Mouse (Mus musculus) retina, postnatal 1 day (tissue): ENCODE data around the gene Padi1.

ENCODE experiments used
- DNase-seq: peaks from one replicate; pipeline ENCODE4 v3.0.0-alpha.2; 2012

The Padi1 gene

GRCm38 (mm10) chr4:140814241-140815225 is 31.0 kb downstream of the Padi1 start:
- DNase-seq: peak; percentile 38

GRCm38 (mm10) chr4:140813358-140814185 is 32.0 kb downstream of the Padi1 start:
- DNase-seq: peak; percentile 48

- DNase-seq: peak; percentile 52
Observed at GRCm38 (mm10) chr4:140812609-140813008, 33.0 kb downstream of the Padi1 start.

GRCm38 (mm10) chr4:140812191-140812590 is 33.4 kb downstream of the Padi1 start:
- DNase-seq: no peak

GRCm38 (mm10) chr4:140810458-140811260 is 34.9 kb downstream of the Padi1 start, which contains the start of gene Padi3:
Padi3 (minus strand) TSS chr4:140810648.
- DNase-seq: no peak

GRCm38 (mm10) chr4:140809118-140809517 is 36.5 kb downstream of the Padi1 start:
- DNase-seq: no peak

- no peak for DNase-seq
Observed at GRCm38 (mm10) chr4:140804601-140805000, 41.0 kb downstream of the Padi1 start.

GRCm38 (mm10) chr4:140801364-140801763 is 44.2 kb downstream of the Padi1 start:
- no peak for DNase-seq

GRCm38 (mm10) chr4:140796786-140797185 is 48.8 kb downstream of the Padi1 start:
- DNase-seq: no peak

GRCm38 (mm10) chr4:140794678-140795077 is 50.9 kb downstream of the Padi1 start:
- no peak for DNase-seq

- no peak for DNase-seq
Observed at GRCm38 (mm10) chr4:140793795-140794194, 51.8 kb downstream of the Padi1 start.

- DNase-seq: no peak
Observed at GRCm38 (mm10) chr4:140792584-140792983, 53.0 kb downstream of the Padi1 start.

- no peak for DNase-seq
Observed at GRCm38 (mm10) chr4:140791071-140791470, 54.5 kb downstream of the Padi1 start.

GRCm38 (mm10) chr4:140789983-140790382 is 55.6 kb downstream of the Padi1 start:
- no peak for DNase-seq

GRCm38 (mm10) chr4:140788983-140789382 is 56.6 kb downstream of the Padi1 start:
- DNase-seq: peak; percentile 68

- DNase-seq: no peak
Observed at GRCm38 (mm10) chr4:140788264-140788663, 57.3 kb downstream of the Padi1 start.

GRCm38 (mm10) chr4:140787414-140787813 is 58.2 kb downstream of the Padi1 start:
- DNase-seq: peak; percentile 32

GRCm38 (mm10) chr4:140785217-140785616 is 60.4 kb downstream of the Padi1 start:
- no peak for DNase-seq

- DNase-seq: no peak
Observed at GRCm38 (mm10) chr4:140784292-140784945, 61.2 kb downstream of the Padi1 start.

GRCm38 (mm10) chr4:140782821-140783220 is 62.8 kb downstream of the Padi1 start:
- DNase-seq: no peak

GRCm38 (mm10) chr4:140780507-140780906 is 65.1 kb downstream of the Padi1 start:
- no peak for DNase-seq

- peak; percentile 51 for DNase-seq
Observed at GRCm38 (mm10) chr4:140779803-140780397, 65.7 kb downstream of the Padi1 start.
